Mouse (Mus musculus) layer of hippocampus, postnatal 25 days (tissue): Measurements from ENCODE around the gene Elmsan1. TPM values are rescaled to one million over a fixed set of nuclear protein-coding genes. Genes with fewer than 3 reads are reported as not detected.
A peak's percentile ranks its signal among the peaks of the same experiment; 100 is the strongest.

Source experiments
- DNase-seq, 2 experiments: peaks; one replicate each; pipeline ENCODE4 v3.0.0; 2022; ENCODE audit warnings: mixed read lengths in 2 of 2, low spot score in 1 of 2; ENCODE audit errors: extremely low spot score in 1 of 2
- total RNA-seq, 2 experiments: library from RNA; stranded (reverse); gene quantifications; 2 replicates each; pipeline ENCODE4 v1.2.3; 2021

Gene Elmsan1
- total RNA-seq, 2 experiments from 2014 or later = 21.0 to 21.7 TPM

GRCm38 (mm10) chr12:84194400-84195109, 24.1 kb downstream of the Elmsan1 start:
- DNase-seq = no peak

- peak; percentile 71 to 81 for DNase-seq
Observed at GRCm38 (mm10) chr12:84193642-84194399, 24.9 kb downstream of the Elmsan1 start.

- DNase-seq = peak; percentile 48 to 50
Observed at GRCm38 (mm10) chr12:84192741-84193641, 25.7 kb downstream of the Elmsan1 start.

- no peak for DNase-seq
Observed at GRCm38 (mm10) chr12:84192280-84192679, 26.4 kb downstream of the Elmsan1 start.

- DNase-seq = no peak
Observed at GRCm38 (mm10) chr12:84191770-84192169, 26.9 kb downstream of the Elmsan1 start.

- DNase-seq = no peak
Observed at GRCm38 (mm10) chr12:84191190-84191589, 27.5 kb downstream of the Elmsan1 start.

GRCm38 (mm10) chr12:84190151-84190820, 28.4 kb downstream of the Elmsan1 start:
- no peak for DNase-seq

- DNase-seq = no peak
Observed at GRCm38 (mm10) chr12:84188881-84189444, 29.7 kb downstream of the Elmsan1 start.

- no peak for DNase-seq
Observed at GRCm38 (mm10) chr12:84187752-84188601, 30.7 kb downstream of the Elmsan1 start.

- DNase-seq = no peak
Observed at GRCm38 (mm10) chr12:84186950-84187349, 31.7 kb downstream of the Elmsan1 start.

GRCm38 (mm10) chr12:84186536-84186935, 32.1 kb downstream of the Elmsan1 start:
- DNase-seq = no peak

- DNase-seq = no peak
Observed at GRCm38 (mm10) chr12:84185547-84185946, 33.1 kb downstream of the Elmsan1 start.

GRCm38 (mm10) chr12:84184979-84185378, 33.7 kb downstream of the Elmsan1 start:
- no peak for DNase-seq

- no peak for DNase-seq
Observed at GRCm38 (mm10) chr12:84181999-84182398, 36.7 kb downstream of the Elmsan1 start.

GRCm38 (mm10) chr12:84180701-84181435, 37.8 kb downstream of the Elmsan1 start:
- DNase-seq = peak in 1 of 2 experiments; percentile 40

- no peak for DNase-seq
Observed at GRCm38 (mm10) chr12:84180090-84180489, 38.6 kb downstream of the Elmsan1 start.

GRCm38 (mm10) chr12:84178652-84179445, 39.8 kb downstream of the Elmsan1 start:
- no peak for DNase-seq
